Mouse (Mus musculus) kidney, adult 2 months (tissue): Measurements from ENCODE around the gene Cfap221. TPM values are rescaled to one million over a fixed set of nuclear protein-coding genes. Genes with fewer than 3 reads are reported as not detected.

ENCODE experiments used
- DNase-seq: peaks from one replicate; pipeline ENCODE4 v3.0.0; 2021
- H3K27ac ChIP-seq: fragments of 200-500 bp; 2 replicates; pipeline ENCODE4 v1.5.1; 2012; ENCODE audit warnings: low read depth, low read length, control low read depth, inconsistent platforms; ENCODE audit not compliant: insufficient read depth
- H3K27me3 ChIP-seq: fragments of 200-500 bp; replicated peaks from 2 replicates; pipeline ENCODE4 v1.6.1; 2012; ENCODE audit warnings: mild to moderate bottlenecking, moderate library complexity, low read length, inconsistent platforms; ENCODE audit not compliant: control insufficient read depth, insufficient read depth
- H3K36me3 ChIP-seq: fragments of 200-500 bp; 2 replicates; pipeline ENCODE4 v1.6.1; 2012; ENCODE audit warnings: mild to moderate bottlenecking, moderate library complexity, low read length, inconsistent platforms; ENCODE audit not compliant: control insufficient read depth, insufficient read depth
- H3K4me1 ChIP-seq: fragments of 200-500 bp; 2 replicates; pipeline ENCODE4 v1.6.1; 2011; ENCODE audit warnings: low read length; ENCODE audit not compliant: control insufficient read depth, insufficient read depth
- H3K4me3 ChIP-seq: fragments of 200-500 bp; 2 replicates; pipeline ENCODE4 v1.5.1; 2011; ENCODE audit warnings: mild to moderate bottlenecking, low read depth, low read length, control low read depth; ENCODE audit not compliant: insufficient read depth
- CTCF ChIP-seq: fragments of 200-500 bp; conservative IDR thresholded peaks from 2 replicates; pipeline ENCODE4 v1.5.1; 2011; ENCODE audit warnings: low read depth, mild to moderate bottlenecking, control low read depth, low read length, moderate library complexity, mixed read lengths; ENCODE audit not compliant: insufficient read depth, insufficient read length
- POLR2A ChIP-seq: fragments of 200-500 bp; IDR thresholded peaks from one replicate; pipeline ENCODE4 v1.6.1; 2011; ENCODE audit warnings: low read depth, low read length, control low read depth
- WGBS: fragments of 180-500 bp; shearing (Covaris S2); methylation state at CpG from one replicate; pipeline ENCODE4 v1.1.7; 2018; 5-methylcytosine and 5-hydroxymethylcytosine counted together
- polyA plus RNA-seq: library from polyadenylated mRNA; depleted of rRNA; stranded (reverse); fragments of >200 nt; gene quantifications from 2 replicates; pipeline ENCODE4 v1.2.3, GENCODE M21; 2012

Cfap221 gene
- polyA plus RNA-seq, 1 experiment = not detected

DNA sequence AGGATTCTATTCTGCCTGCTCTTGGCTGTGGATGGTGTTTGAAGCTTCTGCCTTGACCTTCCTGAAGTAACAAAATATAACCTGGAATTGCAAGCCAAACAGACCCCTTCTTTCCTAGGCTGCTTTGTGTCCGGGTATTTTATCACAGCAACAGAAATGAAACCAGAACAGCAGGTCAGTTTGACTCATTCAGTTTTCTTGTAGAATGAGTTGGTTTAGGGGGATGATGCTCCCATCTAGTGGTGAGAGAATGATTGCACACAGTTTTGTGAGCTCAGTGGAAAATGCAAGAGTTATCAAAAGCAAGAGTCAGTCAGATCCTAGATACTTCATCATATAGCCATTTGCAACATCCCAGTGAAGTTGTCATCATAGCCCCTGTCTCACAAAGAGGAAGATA, 67.3 kb downstream of the Cfap221 start:
- no peaks in the 10 kb centered on the region for H3K36me3 ChIP-seq
- H3K27ac ChIP-seq = no peak overlapping the region
- DNase-seq = peak; percentile 39
- H3K4me1 ChIP-seq = no peaks in the 10 kb centered on the region
- no peak overlapping the region for H3K4me3 ChIP-seq
- H3K27me3 ChIP-seq = no peaks in the 10 kb centered on the region
- TF ChIP-seq POLR2A = no peak
- no peak for TF ChIP-seq CTCF
- WGBS = 25% methylated on average over 1 of the region's 1 CpGs

DNA sequence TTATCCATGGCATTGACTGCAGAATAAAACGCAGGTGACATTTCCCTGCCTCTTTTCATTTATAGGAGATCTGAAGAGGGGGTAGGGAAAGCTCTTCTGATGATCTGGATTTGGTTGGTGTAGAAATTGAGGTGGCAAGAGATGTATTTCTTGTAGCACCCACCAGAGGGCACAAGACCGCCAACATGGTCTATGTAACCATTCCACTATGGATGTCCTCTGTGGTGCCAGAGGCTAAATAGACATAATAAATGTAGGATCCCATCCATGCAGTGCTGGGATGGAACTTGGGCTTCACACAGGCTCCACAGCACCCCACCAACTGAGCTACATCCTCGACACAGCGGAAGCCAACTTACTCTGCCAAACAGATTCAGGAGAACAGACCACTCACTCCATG, 77.7 kb downstream of the Cfap221 start:
- H3K4me3 ChIP-seq = no peak overlapping the region
- H3K4me1 ChIP-seq = no peaks in the 10 kb centered on the region
- 60% methylated on average over 4 of the region's 4 CpGs for WGBS
- no peaks in the 10 kb centered on the region for H3K36me3 ChIP-seq
- no peak for TF ChIP-seq POLR2A
- peak; percentile 42 for TF ChIP-seq CTCF
- peak; percentile 18 for DNase-seq
- H3K27ac ChIP-seq = no peak overlapping the region
- no peaks in the 10 kb centered on the region for H3K27me3 ChIP-seq

DNA sequence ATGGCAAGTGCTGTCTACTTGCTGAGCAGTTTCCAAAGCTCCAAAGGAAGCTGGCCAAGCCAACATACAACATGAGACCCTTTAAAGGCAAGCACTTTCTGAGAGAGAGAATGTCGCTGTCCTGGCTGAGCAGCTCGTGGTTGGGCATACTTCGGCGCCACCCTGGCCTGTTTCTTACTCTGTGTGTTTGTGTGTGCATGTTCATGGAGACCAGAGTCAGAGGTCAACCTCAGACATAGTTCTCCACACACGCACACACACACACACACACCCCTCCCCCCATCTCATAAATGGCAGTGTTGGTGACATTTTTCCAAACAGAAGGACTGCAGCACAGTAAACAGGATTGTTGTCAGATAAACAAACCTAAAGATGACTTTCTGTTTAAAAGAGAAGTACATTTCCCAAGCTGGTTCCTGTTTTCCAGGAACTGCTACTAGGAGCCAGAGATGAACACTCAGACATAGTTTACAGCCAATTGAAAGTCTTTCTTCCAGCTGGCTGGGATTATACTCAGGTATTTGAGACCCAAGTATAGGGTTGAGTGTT, 80.1 kb downstream of the Cfap221 start:
- no peak overlapping the region for H3K27ac ChIP-seq
- H3K27me3 ChIP-seq = no peaks in the 10 kb centered on the region
- TF ChIP-seq POLR2A = no peak
- TF ChIP-seq CTCF = no peak
- H3K36me3 ChIP-seq = no peaks in the 10 kb centered on the region
- no peak for DNase-seq
- WGBS = 85% methylated on average over 5 of the region's 5 CpGs
- H3K4me3 ChIP-seq = no peak overlapping the region
- no peaks in the 10 kb centered on the region for H3K4me1 ChIP-seq

DNA sequence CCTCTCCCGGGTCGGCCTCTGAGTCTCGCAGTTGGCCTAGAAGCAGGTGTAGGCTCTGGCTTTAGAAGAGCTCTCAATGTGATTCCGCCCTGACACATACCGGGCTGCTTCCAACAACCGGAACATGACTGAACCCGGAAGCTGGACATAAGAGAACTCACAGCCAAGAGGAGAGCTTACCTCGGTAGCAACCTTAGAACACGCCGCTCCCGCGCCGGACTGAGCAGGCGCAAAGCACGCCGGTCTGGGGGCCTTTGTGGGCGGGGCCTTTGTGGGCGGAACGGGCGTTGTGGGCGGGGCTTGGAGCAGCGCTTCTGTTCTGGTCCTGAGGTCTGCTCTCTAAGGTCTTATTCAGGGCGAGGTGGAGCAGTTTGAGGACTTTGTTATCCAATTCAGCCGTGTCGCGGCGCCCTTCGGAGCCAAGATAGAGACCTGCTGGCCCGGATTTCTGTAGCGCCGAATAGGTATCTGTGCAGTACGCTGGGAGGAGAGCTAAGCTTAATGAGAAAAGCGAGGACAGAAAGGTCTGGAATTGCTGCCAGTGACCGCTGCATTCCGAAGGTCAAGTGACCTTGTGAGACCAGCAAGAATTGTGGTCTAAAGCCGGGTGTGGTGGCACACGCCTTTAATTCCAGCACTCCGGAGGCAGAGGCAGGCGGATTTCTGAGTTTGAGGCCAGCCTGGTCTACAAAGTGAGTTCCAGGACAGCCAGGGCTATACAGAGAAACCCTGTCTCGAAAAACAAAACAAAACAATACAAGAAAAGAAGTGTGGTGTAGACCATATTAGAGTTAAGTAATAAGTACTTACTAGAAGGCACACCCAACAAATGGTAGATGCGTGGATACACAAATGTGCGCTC, 83.8 kb downstream of the Cfap221 start, which contains the start of gene Tmem177:
Gene Tmem177 (minus strand): TSS at position 256 of the 862 bp plus-strand sequence.
- Histone ChIP-seq H3K27me3 (no peaks in the 10 kb centered on the region), H3K4me1 (no peaks in the 10 kb centered on the region), H3K36me3 (no peaks in the 10 kb centered on the region), H3K27ac (peak within 1 kb of the TSS; percentile 33; the same call in 1 of the 2 replicates), H3K4me3 (peak within 1 kb of the TSS; percentile 51)
- 8% methylated on average over 42 of the region's 42 CpGs for WGBS
- DNase-seq = peak; percentile 98
- TF ChIP-seq POLR2A (peak; percentile 18), CTCF (no peak)

DNA sequence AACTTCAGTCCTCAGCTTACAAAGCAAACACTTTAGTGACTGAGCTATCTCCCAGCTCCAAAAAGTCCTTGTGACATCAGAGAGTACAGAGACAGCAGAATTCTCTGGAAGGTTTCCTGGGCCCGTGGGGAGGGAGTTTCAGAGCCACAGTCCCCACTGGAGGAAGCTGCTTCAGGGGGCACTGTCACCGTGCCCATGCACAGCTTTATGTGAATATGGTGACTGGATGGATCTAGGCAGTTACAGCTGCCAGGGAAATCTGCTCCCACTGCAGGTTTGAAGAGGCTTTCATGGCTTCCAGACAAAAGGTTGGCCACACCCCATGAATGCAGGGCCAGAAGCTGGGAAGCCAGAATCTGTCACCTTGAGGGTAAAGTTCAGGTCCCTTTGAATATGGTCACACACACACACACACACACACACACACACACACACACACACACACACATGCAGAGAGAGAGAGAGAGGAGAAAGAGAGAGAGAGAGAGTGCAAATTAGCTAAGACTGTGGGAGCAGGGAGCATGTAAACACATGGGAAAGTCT, 89.8 kb downstream of the Cfap221 start:
- Histone ChIP-seq H3K4me3 (no peak overlapping the region), H3K36me3 (no peaks in the 10 kb centered on the region), H3K27me3 (no peaks in the 10 kb centered on the region), H3K4me1 (no peaks in the 10 kb centered on the region), H3K27ac (no peak overlapping the region)
- 59% methylated on average over 2 of the region's 2 CpGs for WGBS
- TF ChIP-seq POLR2A (no peak), CTCF (no peak)
- peak; percentile 37 for DNase-seq

DNA sequence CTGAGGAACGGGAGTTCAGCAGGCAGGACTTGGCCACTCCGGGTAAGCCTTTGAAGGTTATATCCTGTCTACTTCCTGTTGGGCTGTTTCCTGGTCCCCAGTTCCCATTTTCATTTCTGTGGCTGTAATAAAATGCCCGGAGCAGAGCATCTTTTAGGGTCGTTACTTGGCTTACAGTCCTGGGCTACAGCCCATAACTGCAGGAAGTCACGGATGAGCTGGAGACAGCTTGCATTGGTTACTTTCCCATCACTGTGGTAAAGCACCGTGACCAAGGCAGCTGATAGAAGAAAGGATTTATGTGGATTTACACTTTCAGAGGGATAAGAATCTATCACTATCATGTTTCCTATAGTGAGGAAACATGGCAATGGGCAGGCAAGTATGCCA, 93.8 kb downstream of the Cfap221 start:
- no peaks in the 10 kb centered on the region for H3K36me3 ChIP-seq
- H3K4me3 ChIP-seq = no peak overlapping the region
- H3K27me3 ChIP-seq = no peaks in the 10 kb centered on the region
- 41% methylated on average over 6 of the region's 6 CpGs for WGBS
- H3K4me1 ChIP-seq = no peaks in the 10 kb centered on the region
- no peak overlapping the region for H3K27ac ChIP-seq
- no peak for DNase-seq
- TF ChIP-seq POLR2A = no peak
- TF ChIP-seq CTCF = no peak
